Mouse (Mus musculus) urinary bladder, postnatal 14 days (tissue): ENCODE data around the gene Col6a2.

Experiments
- DNase-seq: peaks from one replicate; pipeline ENCODE4 v3.0.0; 2021; ENCODE audit warnings: low spot score

The Col6a2 gene

GRCm38 (mm10) chr10:76622928-76623680 is at the start of gene Col6a2:
Col6a2 (minus strand) TSS chr10:76623630.
- DNase-seq, result peak; percentile 92

- DNase-seq, result no peak
These were observed 48.5 kb upstream of the Col6a2 start for GRCm38 (mm10) chr10:76671939-76672338.

- peak; percentile 43 for DNase-seq
These were observed 45.5 kb upstream of the Col6a2 start for GRCm38 (mm10) chr10:76668947-76669284.

GRCm38 (mm10) chr10:76668261-76668946 is 45.0 kb upstream of the Col6a2 start:
- no peak for DNase-seq

- no peak for DNase-seq
These were observed 43.9 kb upstream of the Col6a2 start for GRCm38 (mm10) chr10:76667197-76667805.

- no peak for DNase-seq
These were observed 42.1 kb upstream of the Col6a2 start for GRCm38 (mm10) chr10:76665551-76665950.

- peak; percentile 88 for DNase-seq
These were observed 41.0 kb upstream of the Col6a2 start for GRCm38 (mm10) chr10:76664156-76665115.

- no peak for DNase-seq
These were observed 30.2 kb upstream of the Col6a2 start for GRCm38 (mm10) chr10:76653345-76654336.

- DNase-seq, result peak; percentile 51
These were observed 27.4 kb upstream of the Col6a2 start for GRCm38 (mm10) chr10:76650662-76651342.

GRCm38 (mm10) chr10:76648738-76649137 is 25.3 kb upstream of the Col6a2 start:
- no peak for DNase-seq

GRCm38 (mm10) chr10:76647390-76647789 is 24.0 kb upstream of the Col6a2 start:
- DNase-seq, result no peak

- DNase-seq, result no peak
These were observed 22.3 kb upstream of the Col6a2 start for GRCm38 (mm10) chr10:76645686-76646085.

- DNase-seq, result no peak
These were observed 21.6 kb upstream of the Col6a2 start for GRCm38 (mm10) chr10:76645066-76645465.

GRCm38 (mm10) chr10:76643999-76644398 is 20.6 kb upstream of the Col6a2 start:
- peak; percentile 62 for DNase-seq

- no peak for DNase-seq
These were observed 20.0 kb upstream of the Col6a2 start for GRCm38 (mm10) chr10:76643446-76643845.

- peak; percentile 46 for DNase-seq
These were observed 19.4 kb upstream of the Col6a2 start for GRCm38 (mm10) chr10:76642628-76643434.

- DNase-seq, result no peak
These were observed 18.6 kb upstream of the Col6a2 start for GRCm38 (mm10) chr10:76641894-76642627.

- DNase-seq, result no peak
These were observed 16.5 kb upstream of the Col6a2 start for GRCm38 (mm10) chr10:76639952-76640351.

- no peak for DNase-seq
These were observed 13.2 kb upstream of the Col6a2 start for GRCm38 (mm10) chr10:76636601-76637000.
